Mouse (Mus musculus) limb, embryonic 10.5 days (tissue): Measurements from ENCODE around the gene Plcb1. TPM values are rescaled to one million over a fixed set of nuclear protein-coding genes. Genes with fewer than 3 reads are reported as not detected.

Experiments used
- DNase-seq: peaks from one replicate; pipeline ENCODE4 v3.0.0-alpha.2; 2017; ENCODE audit warnings: low spot score
- H3K27ac ChIP-seq: fragments of 300-500 bp; sonication (generic); 2 replicates; pipeline ENCODE4 v1.5.1; 2016; ENCODE audit warnings: mild to moderate bottlenecking
- H3K27me3 ChIP-seq: fragments of 300-500 bp; sonication (generic); 2 replicates; pipeline ENCODE4 v1.6.1; 2016; ENCODE audit warnings: low read depth, mild to moderate bottlenecking; ENCODE audit not compliant: poor library complexity, severe bottlenecking
- H3K36me3 ChIP-seq: fragments of 300-500 bp; sonication (generic); 2 replicates; pipeline ENCODE4 v1.6.1; 2016; ENCODE audit warnings: mild to moderate bottlenecking, moderate library complexity
- H3K4me1 ChIP-seq: fragments of 300-500 bp; sonication (generic); 2 replicates; pipeline ENCODE4 v1.6.1; 2016
- H3K4me3 ChIP-seq: fragments of 300-500 bp; sonication (generic); 2 replicates; pipeline ENCODE4 v1.5.1; 2016; ENCODE audit warnings: mild to moderate bottlenecking, moderate library complexity
- H3K9me3 ChIP-seq: fragments of 300-500 bp; sonication (generic); replicated peaks from 2 replicates; pipeline ENCODE4 v1.6.1; 2016; ENCODE audit warnings: mild to moderate bottlenecking
- WGBS: fragments of 180-500 bp; shearing (Covaris S2); methylation state at CpG from one replicate; pipeline ENCODE4 v1.1.7; 2016; 5-methylcytosine and 5-hydroxymethylcytosine counted together
- polyA plus RNA-seq: library from polyadenylated mRNA; unstranded; fragments of >200 nt; fragmentation: Nextera tagmentation; extraction: Ambion mirVana; gene quantifications from 2 replicates; pipeline ENCODE4 v1.2.1, GENCODE M21; 2016

Plcb1 gene
- polyA plus RNA-seq, 1 experiment from 2014 or later: 12.2 TPM

GRCm38 (mm10) chr2:135305736-135306471, 520.0 kb downstream of the Plcb1 start:
- H3K27ac ChIP-seq: no peak overlapping the region
- no peaks in the 10 kb centered on the region for H3K9me3 ChIP-seq
- no peaks in the 10 kb centered on the region for H3K27me3 ChIP-seq
- H3K4me1 ChIP-seq: no peaks in the 10 kb centered on the region
- DNase-seq: no peak
- H3K4me3 ChIP-seq: no peak overlapping the region
- no peaks in the 10 kb centered on the region for H3K36me3 ChIP-seq
- 74% methylated on average over 7 of the region's 7 CpGs for WGBS

GRCm38 (mm10) chr2:135306472-135306771, 520.6 kb downstream of the Plcb1 start:
- Histone ChIP-seq H3K4me1 (no peaks in the 10 kb centered on the region), H3K36me3 (no peaks in the 10 kb centered on the region), H3K9me3 (no peaks in the 10 kb centered on the region), H3K27me3 (no peaks in the 10 kb centered on the region), H3K27ac (no peak overlapping the region), H3K4me3 (no peak overlapping the region)
- DNase-seq: no peak
- WGBS: 75% methylated on average over 2 of the region's 2 CpGs

DNA sequence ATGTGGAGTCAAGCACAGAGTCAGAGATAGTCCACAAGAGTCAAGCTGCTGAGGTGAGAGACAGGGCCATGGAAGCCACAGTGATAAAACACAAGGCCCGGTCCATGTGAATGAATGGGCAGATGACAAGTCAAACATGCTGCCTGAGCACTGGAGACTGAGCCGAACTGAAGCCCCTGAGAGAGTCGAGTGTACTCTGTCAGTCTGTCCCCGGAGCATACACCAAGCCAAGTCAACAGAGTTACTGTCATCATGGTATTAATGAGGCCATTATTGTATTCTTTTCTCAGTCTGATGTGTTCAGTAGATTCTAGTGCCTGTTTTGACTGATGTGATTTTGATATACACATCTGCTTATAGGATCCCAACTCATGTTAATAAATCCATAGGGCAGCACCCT, 521.9 kb downstream of the Plcb1 start:
- 93% methylated on average over 4 of the region's 4 CpGs for WGBS
- Histone ChIP-seq H3K27me3 (no peaks in the 10 kb centered on the region), H3K27ac (no peak overlapping the region), H3K4me1 (no peaks in the 10 kb centered on the region), H3K9me3 (no peaks in the 10 kb centered on the region), H3K36me3 (no peaks in the 10 kb centered on the region), H3K4me3 (no peak overlapping the region)
- no peak for DNase-seq

DNA sequence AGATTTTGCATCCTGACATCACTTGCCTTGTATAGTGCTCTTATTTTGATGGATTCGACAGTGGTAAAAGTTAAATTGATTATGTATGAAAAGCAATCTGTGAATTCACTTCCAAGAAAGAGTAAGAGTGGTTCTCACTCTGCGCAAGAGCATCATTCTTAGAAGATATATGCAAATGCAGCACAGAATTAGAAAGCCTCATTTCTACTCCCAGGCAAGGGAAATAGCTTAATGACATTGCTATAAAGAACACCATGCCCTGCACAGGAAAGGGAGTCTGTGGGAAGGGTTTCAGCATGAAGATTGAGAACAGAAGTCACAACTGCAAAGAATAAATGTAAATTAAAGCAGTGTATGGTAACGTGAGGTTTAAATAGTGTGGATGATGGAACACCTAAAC, 530.1 kb downstream of the Plcb1 start:
- no peaks in the 10 kb centered on the region for H3K36me3 ChIP-seq
- no peak overlapping the region for H3K4me3 ChIP-seq
- H3K4me1 ChIP-seq: no peaks in the 10 kb centered on the region
- WGBS: 90% methylated on average over 3 of the region's 3 CpGs
- no peak for DNase-seq
- no peaks in the 10 kb centered on the region for H3K9me3 ChIP-seq
- no peaks in the 10 kb centered on the region for H3K27me3 ChIP-seq
- H3K27ac ChIP-seq: no peak overlapping the region

DNA sequence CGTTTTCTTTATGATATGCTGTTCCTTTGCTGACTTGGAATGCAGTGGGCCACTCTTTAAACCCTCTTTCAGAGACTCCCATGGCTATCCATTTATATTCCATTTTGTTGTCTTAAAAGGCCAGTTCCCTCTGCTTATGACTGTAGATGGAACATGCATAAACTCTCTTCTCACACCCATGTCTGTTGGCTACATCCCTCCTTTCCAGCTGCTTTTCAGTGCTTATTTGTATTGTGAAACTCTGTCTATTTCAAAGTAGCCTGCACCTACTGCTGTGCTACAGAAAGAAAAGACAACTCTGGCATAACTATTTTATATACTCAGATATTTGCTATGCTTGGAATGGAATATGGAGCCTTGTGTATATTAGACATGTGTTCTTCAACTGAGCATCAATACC, 532.3 kb downstream of the Plcb1 start:
- H3K9me3 ChIP-seq: no peaks in the 10 kb centered on the region
- H3K4me1 ChIP-seq: peaks cover 5% of the 10 kb centered on the region; the same call in 1 of the 2 replicates
- no peaks in the 10 kb centered on the region for H3K27me3 ChIP-seq
- DNase-seq: no peak
- H3K27ac ChIP-seq: no peak overlapping the region
- H3K36me3 ChIP-seq: no peaks in the 10 kb centered on the region
- no peak overlapping the region for H3K4me3 ChIP-seq
- WGBS: 88% methylated on average over 1 of the region's 1 CpGs

DNA sequence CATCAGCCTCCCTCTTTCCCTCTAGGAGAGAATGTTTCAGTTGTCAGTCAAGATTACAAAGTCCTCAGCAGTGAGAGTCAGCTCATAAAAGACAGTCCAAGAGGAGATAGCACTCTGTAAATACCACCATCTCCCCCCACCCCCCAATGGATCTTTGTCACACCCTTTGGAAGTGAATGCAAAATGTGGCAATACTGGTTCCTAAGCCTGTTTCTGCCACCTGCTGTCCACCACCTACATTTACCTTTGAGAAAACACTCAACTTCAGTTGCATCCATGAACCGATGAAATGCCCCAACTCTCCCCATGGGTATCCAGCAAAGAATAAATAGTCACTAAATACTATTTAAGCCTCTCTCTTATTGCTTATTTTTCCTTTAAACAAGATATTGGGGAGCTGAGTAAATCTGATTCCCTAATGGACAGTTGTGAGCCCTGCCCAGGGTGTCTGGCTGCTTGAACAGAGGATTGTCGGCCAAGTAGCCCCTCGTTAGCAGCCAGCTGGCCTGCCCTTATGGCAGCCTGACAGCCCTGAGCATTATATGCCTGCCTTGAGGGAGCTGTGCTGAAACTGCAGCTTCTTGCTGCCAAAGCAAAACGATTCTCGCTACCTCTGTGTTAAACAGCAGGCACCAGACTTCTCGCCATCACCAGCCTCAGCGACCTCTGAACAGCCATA, 537.5 kb downstream of the Plcb1 start:
- Histone ChIP-seq H3K4me3 (0 out of 2 replicates have a peak overlapping the region, but pooled peaks have one; percentile 24), H3K4me1 (peaks cover 13% of the 10 kb centered on the region), H3K36me3 (no peaks in the 10 kb centered on the region), H3K27me3 (no peaks in the 10 kb centered on the region), H3K27ac (no peak overlapping the region), H3K9me3 (no peaks in the 10 kb centered on the region)
- no peak for DNase-seq
- WGBS: 68% methylated on average over 7 of the region's 7 CpGs

DNA sequence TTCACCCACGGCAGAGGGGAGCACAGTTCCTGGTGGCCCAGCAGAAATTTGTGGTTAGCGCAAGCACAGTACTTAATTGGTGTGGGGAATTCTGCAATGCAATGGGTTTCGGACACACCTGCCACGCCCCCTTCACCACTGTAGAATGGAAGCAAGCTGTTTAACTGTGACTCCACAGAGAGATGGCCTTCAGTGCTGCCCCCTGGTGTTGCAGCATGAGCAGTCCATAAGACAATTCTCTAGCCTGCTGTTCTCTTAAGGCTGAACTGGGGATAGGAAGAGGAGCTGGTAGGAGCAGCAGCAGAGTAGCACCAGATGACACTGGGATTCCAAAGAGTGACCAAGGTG, 538.1 kb downstream of the Plcb1 start:
- 44% methylated on average over 4 of the region's 4 CpGs for whole genome bisulfite sequencing
- DNase-seq: peak; percentile 87
- no peaks in the 10 kb centered on the region for H3K9me3 ChIP-seq
- H3K27me3 ChIP-seq: no peaks in the 10 kb centered on the region
- H3K4me1 ChIP-seq: peaks cover 13% of the 10 kb centered on the region
- H3K4me3 ChIP-seq: 0 out of 2 replicates have a peak overlapping the region, but pooled peaks have one; percentile 24
- H3K36me3 ChIP-seq: no peaks in the 10 kb centered on the region
- H3K27ac ChIP-seq: no peak overlapping the region

- H3K4me1 ChIP-seq: peaks cover 7% of the 10 kb centered on the region
- H3K36me3 ChIP-seq: no peaks in the 10 kb centered on the region
- 0 out of 2 replicates have a peak, but pooled peaks cover 5% of the 10 kb centered on the region for H3K27me3 ChIP-seq
- 8% methylated on average over 2 of the region's 2 CpGs for WGBS
- DNase-seq: peak; percentile 36
- H3K27ac ChIP-seq: no peak overlapping the region
- no peaks in the 10 kb centered on the region for H3K9me3 ChIP-seq
- H3K4me3 ChIP-seq: no peak overlapping the region
Observed at GRCm38 (mm10) chr2:135328756-135329155, 542.9 kb downstream of the Plcb1 start.

DNA sequence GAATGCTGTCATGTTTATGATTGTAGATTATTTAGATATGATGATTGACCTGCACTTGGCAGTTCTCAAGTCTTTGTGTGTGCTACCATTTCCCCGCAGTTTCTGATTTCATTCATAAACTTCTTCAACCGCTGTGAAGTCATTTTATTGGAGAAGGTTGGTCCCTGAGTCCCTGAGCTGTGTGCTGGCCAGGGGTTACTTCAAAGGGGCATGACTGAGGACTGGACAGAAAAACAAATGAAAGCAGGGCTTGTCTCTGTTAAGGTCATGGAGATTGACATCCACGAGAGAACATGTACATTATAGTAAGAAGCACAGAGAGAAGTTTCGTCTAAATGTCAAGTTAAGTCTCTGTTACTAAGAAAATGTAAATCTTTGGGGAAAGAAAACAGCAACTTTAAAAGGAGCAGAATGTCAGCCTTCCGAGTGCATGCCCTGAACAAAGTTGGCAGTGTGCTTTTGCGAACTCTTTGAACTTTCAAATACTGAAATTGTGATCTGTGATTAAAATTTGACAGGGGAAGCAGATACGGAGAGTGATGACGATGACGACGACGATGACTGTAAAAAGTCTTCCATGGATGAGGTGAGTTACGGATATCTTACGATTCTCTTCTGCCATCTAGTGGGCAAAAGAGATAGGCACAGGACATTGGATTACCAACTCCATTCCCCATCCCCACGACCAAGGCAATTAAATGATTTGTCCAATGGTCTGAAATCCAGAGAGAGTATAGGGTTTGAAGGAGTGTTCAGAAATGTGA, 544.1 kb downstream of the Plcb1 start:
- WGBS: 14% methylated on average over 14 of the region's 14 CpGs
- no peaks in the 10 kb centered on the region for H3K36me3 ChIP-seq
- H3K27ac ChIP-seq: no peak overlapping the region
- no peaks in the 10 kb centered on the region for H3K9me3 ChIP-seq
- peak overlapping the region; percentile 34 for H3K4me3 ChIP-seq
- H3K4me1 ChIP-seq: 0 out of 2 replicates have a peak, but pooled peaks cover 4% of the 10 kb centered on the region
- H3K27me3 ChIP-seq: 0 out of 2 replicates have a peak, but pooled peaks cover 5% of the 10 kb centered on the region
- peak; percentile 32 for DNase-seq

DNA sequence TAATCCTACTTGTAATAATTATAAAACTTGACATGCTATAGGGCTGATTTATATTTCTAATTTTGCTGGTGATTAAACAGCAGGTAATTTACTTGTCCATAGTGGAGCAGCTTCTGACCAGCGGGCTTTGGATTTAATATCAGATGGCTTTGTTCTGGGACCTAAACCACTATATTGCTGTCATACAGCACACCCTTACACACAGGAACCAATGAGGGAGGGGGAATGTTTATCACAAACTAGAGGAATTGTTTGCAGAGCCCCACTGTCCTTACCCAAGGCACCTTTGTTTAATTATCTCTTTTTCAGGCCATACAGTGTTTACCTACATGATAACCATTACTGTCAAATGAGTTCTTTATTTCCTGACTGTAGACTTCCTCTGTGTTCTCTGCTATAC, 546.0 kb downstream of the Plcb1 start:
- Histone ChIP-seq H3K4me3 (no peak overlapping the region), H3K36me3 (no peaks in the 10 kb centered on the region), H3K27ac (no peak overlapping the region), H3K27me3 (0 out of 2 replicates have a peak, but pooled peaks cover 5% of the 10 kb centered on the region), H3K9me3 (no peaks in the 10 kb centered on the region), H3K4me1 (0 out of 2 replicates have a peak, but pooled peaks cover 4% of the 10 kb centered on the region)
- DNase-seq: no peak
- 88% methylated on average over 1 of the region's 1 CpGs for WGBS

DNA sequence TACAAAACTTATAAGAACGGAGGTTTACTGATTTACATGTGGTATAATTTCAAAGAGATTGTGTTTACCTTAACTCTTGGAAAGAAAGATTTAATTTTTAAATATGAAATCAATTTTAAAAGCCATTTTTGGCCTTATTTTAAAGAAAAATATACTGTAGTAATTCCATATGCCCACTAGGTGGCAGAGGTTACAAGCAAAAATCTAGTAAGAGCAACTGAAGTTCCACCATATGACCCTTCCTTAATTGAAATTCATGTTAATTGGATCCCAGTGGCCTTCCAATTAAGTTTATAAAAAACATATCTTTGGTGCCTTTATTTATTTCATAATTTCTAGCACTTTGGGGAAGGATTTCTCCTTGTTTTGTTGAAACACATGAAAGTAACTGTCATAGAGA, 570.4 kb downstream of the Plcb1 start:
- no peaks in the 10 kb centered on the region for H3K4me1 ChIP-seq
- DNase-seq: no peak
- H3K27ac ChIP-seq: no peak overlapping the region
- H3K9me3 ChIP-seq: no peaks in the 10 kb centered on the region
- no peaks in the 10 kb centered on the region for H3K36me3 ChIP-seq
- H3K4me3 ChIP-seq: no peak overlapping the region
- H3K27me3 ChIP-seq: no peaks in the 10 kb centered on the region
- 28% methylated on average over 1 of the region's 1 CpGs for WGBS

GRCm38 (mm10) chr2:135361798-135362197, 575.9 kb downstream of the Plcb1 start:
- no peaks in the 10 kb centered on the region for H3K27me3 ChIP-seq
- no peak overlapping the region for H3K4me3 ChIP-seq
- no peaks in the 10 kb centered on the region for H3K4me1 ChIP-seq
- no peak overlapping the region for H3K27ac ChIP-seq
- no peaks in the 10 kb centered on the region for H3K36me3 ChIP-seq
- H3K9me3 ChIP-seq: no peaks in the 10 kb centered on the region
- DNase-seq: no peak
- WGBS: 52% methylated on average over 1 of the region's 1 CpGs

- no peaks in the 10 kb centered on the region for H3K4me1 ChIP-seq
- H3K4me3 ChIP-seq: no peak overlapping the region
- DNase-seq: no peak
- H3K9me3 ChIP-seq: no peaks in the 10 kb centered on the region
- WGBS: 91% methylated on average over 5 of the region's 5 CpGs
- H3K27ac ChIP-seq: no peak overlapping the region
- H3K36me3 ChIP-seq: no peaks in the 10 kb centered on the region
- no peaks in the 10 kb centered on the region for H3K27me3 ChIP-seq
Observed at GRCm38 (mm10) chr2:135362948-135363347, 577.1 kb downstream of the Plcb1 start.
